Mouse (Mus musculus): Measurements from ENCODE around the gene Flywch2.

Flywch2 gene

DNA sequence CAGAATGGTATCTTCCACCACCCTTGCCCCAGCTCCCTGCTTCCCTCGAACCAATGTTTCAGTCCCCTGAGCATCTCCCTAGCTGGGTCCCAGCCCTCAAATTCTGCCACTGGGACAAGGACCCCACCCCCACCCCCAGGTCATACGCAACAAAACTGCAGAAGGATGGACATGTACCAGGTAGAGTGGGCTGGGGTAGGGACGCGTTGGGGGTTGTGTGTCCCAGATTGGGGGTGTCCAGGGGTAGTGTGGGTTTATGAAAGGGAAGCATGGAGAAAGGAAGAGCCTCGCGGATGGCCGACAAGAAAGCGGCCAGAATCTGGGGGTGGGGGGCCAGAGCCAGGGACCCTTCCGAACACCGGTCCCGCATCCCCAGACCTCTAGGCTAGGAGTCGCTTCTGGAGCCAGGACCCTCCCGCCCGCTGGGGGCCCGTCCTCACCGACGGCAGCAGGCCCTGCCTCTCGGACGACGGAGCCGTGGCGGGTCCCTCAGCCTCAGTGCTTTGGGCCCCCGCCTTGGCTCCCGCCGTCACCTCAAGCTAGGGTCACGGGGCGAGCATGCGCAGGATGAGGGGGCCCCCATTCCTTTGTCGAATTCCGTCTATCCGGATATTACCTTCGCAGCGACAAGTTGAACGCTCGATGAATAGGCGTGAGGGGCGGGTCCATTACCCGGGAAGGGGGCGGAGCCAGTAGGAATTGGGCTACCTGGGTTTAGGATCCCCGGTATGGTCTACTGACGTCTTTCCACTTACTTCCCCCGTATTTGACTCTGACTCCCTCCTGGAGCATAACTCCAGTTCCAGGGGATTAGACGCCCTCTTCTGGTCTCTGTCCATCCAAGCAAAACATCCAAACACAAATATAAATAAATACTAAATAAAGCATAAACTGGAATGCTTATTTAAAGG is at the start of gene Flywch2:
TSS of gene Flywch2 (minus strand) at position 521 of the 911 bp plus-strand sequence.
- DNase-seq (ENCODE audit: low read depth): peak; percentile 80

DNA sequence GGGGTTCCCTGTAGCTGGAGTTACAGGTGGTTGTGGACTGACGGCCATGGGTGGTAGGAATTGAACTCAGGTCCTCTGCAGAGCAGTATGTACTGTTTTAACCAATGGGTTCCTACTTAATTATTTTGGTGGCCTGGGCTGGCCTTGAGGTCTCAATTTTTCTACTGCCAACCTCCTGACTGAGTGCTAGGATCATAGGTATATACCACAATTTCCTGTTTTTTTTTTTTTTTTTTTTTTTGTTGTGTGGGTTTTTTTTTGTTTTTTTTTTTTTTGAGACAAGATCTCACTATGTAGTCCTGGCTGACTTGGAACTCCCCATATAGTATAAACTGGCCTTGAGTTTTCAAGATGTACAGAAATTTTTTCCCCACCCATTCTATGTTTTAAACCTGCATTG is 45.3 kb upstream of the Flywch2 start:
- no peak for DNase-seq (ENCODE audit: low read depth)

DNA sequence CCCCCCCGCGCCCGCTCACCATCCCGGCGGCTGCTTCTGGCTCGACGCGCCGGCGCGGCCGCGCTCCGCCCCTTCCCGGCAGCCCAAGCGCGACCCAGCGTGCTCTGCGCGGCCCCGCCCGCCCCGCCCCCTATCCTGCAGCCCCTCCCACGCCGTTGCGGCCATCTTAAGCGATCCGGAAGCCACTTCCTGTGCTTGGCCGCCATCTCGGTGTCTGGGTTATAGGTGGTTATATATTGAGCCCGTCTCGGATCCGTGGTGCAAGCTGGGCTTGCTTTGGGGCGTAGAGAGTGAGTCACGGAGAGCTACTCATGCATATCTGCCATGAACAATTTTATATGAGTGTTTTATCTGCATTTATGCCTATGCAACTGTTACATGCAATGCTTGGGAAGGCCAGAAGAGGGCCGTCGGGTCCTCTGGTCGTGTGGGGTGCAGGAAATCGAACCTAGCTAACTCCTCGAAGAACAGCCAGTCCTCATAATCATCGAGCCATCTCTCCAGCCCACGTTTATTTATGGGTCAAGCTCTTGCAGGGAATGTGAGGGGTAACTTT is 43.3 kb upstream of the Flywch2 start, which contains the start of gene Elob:
TSS of gene Elob (minus strand) at position 73 of the 556 bp plus-strand sequence.
- DNase-seq (ENCODE audit: low read depth): peak; percentile 92

GRCm38 (mm10) chr17:23828271-23829001 is 42.6 kb upstream of the Flywch2 start:
- DNase-seq (ENCODE audit: low read depth): peak; percentile 72

- no peak for DNase-seq (ENCODE audit: low read depth)
Observed at GRCm38 (mm10) chr17:23825591-23825990, 39.7 kb upstream of the Flywch2 start.

GRCm38 (mm10) chr17:23823614-23824013 is 37.7 kb upstream of the Flywch2 start:
- DNase-seq (ENCODE audit: low read depth): no peak

DNA sequence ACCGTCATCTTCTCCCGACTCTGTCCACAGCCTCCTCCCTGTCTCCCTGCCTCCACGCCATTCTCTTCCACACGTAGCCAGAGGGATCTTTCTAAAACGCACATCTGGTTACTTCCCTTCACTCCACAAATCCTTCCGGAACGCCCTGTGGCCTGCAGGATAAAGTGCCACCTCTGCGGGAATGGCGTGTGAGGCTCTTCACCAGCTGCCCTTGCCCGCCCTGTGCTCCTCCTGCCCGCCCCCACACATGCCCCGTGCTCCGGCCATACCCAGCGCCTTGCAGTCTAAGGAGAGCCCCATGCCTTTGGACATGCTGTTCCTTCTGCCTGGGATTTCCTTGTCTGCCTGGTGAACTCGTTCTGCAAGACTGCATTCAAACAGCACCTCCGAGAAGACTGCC is 37.1 kb upstream of the Flywch2 start:
- DNase-seq (ENCODE audit: low read depth): no peak

DNA sequence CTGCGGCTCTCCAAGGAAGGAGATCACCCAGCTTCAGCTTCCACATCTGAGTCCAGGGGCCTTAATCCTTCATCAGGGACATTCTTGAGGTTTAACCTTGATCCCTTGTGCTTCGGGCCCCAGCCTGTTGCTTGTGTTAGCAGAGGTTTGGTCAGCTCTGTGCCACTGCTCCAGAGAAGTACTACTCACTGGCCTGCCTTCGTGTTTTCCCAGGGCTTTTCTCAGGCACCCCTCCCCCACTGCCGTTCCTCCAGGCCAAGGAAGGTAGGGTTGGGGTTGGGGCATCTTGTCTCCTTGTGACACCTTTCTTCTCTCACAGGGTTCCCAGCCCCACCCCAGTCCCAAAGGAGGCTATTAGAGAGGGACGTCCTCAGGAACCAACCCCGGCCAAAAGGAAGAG is 36.2 kb upstream of the Flywch2 start:
- no peak for DNase-seq (ENCODE audit: low read depth)

GRCm38 (mm10) chr17:23820731-23821130 is 34.9 kb upstream of the Flywch2 start:
- DNase-seq (ENCODE audit: low read depth): no peak

- DNase-seq (ENCODE audit: low read depth): no peak
Observed at GRCm38 (mm10) chr17:23819235-23819634, 33.4 kb upstream of the Flywch2 start.

DNA sequence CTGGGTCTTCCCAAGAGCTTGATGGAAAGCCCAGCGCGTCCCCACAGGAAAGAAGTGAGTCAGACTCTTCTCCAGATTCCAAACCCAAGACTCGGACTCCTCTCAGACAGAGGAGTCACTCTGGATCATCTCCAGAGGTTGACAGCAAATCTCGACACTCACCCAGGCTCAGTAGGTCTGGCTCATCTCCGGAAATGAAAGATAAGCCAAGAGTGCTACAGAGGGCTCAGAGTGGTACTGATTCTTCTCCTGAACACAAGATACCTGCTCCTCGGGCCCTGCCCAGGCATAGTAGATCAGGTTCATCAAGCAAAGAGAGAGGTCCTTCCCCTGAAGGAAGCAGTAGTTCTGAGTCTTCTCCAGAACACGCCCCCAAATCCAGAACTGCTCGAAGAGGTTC is 32.7 kb upstream of the Flywch2 start:
- DNase-seq (ENCODE audit: low read depth): no peak

- DNase-seq (ENCODE audit: low read depth): no peak
Observed at GRCm38 (mm10) chr17:23815641-23816040, 29.8 kb upstream of the Flywch2 start.

DNA sequence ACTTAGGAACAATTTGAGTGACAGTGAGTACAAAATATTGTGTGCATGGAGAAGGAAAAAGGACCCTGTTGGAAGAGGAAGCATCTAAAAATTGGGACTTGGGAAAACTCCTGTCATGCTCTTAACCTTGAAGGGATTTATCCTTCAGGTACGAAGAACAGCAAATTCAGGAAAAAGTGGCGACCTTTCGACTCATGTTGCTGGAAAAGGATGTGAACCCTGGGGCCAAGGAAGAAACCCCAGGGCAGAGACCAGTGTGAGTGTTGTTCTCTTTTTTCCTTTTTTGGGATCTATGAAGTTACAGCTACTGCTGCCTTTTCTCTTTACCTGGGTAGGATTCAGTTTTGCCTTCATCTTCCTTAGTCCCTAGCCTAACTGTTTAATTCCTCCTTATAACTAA is 22.0 kb upstream of the Flywch2 start:
- DNase-seq (ENCODE audit: low read depth): no peak

- DNase-seq (ENCODE audit: low read depth): peak; percentile 56
Observed at GRCm38 (mm10) chr17:23806867-23807266, 21.0 kb upstream of the Flywch2 start.

DNA sequence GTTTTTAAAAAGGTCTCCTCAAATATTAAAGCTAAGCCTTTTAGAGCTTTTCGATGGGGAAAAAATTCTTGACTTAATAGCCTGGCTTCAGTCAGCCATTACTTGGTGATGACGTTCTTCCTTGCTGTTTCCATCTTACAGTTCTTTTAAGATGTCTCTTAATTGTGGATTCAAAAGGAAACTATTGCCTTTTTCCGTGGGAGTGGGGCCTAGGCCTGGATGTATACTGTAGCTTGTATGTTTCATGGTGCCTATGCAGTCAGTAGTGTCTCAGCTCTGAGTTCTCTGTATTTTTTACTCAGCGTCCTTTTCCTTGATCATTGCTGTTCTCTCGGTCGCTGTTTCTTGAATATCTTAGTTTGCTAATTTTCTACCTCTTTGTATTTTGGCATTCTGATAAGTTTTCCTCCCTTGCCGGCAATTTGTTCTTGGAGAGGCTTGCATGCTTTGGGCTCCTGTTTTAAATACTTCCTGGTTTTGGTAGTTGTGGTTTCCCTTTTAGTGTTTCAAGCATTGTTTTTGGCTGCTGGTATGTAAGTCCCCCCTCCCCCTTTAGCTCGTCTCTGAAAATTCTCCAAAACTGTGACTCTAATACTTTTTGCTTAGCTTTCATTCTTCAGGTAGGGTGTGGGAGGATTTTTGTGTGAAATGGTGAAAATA is 18.7 kb upstream of the Flywch2 start:
- DNase-seq (ENCODE audit: low read depth): peak; percentile 65

DNA sequence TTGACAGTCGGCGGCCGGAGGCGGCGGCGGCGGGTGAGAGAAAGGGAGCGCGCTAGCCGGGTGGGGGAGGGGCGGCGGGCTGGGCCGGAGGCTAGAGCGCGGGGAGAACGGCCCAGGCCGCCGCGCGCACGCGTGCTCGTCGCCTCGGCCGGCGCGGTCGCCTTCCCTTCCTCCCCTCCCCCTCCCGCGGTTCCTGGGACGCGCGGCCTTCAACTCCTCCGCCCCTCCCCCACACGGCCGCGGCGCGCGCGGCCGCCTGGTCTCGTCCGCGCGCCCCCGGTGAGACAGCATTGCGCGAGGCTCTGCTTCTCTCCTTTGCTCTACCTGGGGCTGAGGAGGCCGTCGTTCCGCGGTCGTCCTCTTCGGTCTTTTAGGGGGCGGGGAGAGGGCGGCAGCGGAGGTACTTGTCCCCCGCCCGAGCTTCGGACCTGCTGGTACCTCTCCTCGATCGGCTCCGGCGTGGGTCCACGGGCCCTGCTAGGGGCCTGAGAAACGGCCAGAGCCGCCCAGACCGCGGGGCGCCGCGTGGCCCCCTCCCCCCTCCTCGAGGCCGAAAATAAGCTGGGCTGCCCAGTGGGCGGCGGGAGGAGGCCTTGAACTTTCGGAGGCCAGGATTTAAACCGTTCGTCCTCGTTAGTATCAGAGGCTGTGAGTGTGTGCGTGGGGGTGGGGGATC is 17.6 kb upstream of the Flywch2 start:
- DNase-seq (ENCODE audit: low read depth): peak; percentile 84

DNA sequence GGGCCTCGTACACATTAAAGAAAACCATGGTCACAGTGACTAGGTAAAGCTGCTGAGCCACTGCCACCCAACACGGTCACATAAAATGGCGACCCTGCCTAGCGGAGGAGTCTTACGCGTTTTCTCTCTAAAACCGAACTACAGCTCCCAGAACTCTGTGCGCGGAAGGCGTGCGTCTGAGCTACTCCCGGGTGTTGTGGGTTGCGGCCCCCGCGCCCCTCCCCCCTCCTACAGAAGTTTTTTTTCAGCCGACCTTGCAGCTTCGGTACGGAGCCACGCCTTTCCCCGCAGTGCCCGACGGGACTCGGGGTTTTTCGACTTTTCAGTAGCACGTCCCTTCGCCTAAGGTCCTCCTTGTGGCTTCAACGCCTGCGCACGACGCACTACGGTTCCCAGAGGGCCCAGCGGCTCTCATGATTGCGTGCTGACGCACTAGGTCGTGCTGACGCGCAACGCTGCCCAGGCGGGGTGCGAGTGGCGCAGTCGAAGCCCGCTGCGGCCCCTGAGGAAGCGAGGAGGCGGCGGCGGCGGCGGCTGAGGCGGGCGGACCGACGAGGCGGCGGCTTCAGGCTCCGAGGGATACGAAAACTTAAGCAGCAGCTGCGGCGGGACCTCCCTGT is 17.0 kb upstream of the Flywch2 start:
- DNase-seq (ENCODE audit: low read depth): peak; percentile 99

GRCm38 (mm10) chr17:23801627-23802026 is 15.7 kb upstream of the Flywch2 start:
- DNase-seq (ENCODE audit: low read depth): no peak

DNA sequence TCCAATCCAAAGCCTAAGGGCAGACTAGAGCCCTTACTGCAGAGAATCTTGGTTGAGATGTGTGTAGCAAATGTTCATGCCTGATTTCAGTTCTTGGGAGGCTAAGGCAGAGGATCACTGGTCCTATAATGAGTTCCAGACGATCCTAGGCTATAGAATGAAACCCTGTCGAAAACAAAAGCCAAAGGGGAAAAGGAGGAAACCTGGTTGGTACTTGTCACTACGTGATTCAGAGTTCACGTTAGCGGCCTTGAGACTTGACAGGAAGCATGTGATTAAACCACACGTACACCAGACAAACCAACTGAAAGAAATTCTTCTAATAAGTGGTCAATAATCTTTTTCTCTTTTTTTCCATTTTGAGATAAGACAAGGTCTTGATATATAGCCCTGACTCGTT is 11.4 kb upstream of the Flywch2 start:
- peak; percentile 67 for DNase-seq (ENCODE audit: low read depth)

DNA sequence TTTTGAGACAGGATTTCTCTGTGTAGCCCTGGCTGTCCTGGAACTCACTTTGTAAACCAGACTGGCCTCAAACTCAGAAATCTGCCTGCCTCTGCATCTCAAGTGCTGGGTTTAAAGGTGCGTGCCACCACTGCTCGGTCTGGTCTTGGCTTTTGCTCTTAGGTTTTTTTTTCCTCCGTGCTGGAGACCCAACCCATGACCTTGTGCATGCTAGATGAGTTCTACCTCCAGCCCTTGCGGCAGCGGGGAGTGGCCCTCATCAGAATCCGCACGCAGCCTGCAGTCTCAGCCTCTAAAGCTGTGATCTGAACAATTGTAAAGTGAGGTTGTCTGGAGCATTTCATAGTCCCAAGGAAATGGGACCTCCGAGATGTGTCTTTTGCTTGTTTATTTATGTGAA is 9.4 kb upstream of the Flywch2 start:
- DNase-seq (ENCODE audit: low read depth): no peak

GRCm38 (mm10) chr17:23791079-23791357 is 5.1 kb upstream of the Flywch2 start:
- no peak for DNase-seq (ENCODE audit: low read depth)
